Comparison of ENCODE assay signal across 11 mouse cellular contexts in genomic region chr1:38562397-38563199, GRCm38 (mm10).
DNase-seq lines count a peak whose midpoint lies in the region; ATAC-seq lines count a peak whose summit lies in the region.
"Had no signal": no experiment of that assay in that cellular context is flagged by ENCODE, and none has a peak within 500 bp of the region (broad histone marks: within the 10 kb centered on the region; RNA-seq: fewer than 3 reads in every experiment).

No protein-coding gene starts in this region.

- no peaks in the 10 kb centered on the region for H3K9me3 ChIP-seq in kidney, embryonic 16.5 days (ENCODE audit: low read length)
- no peaks in the 10 kb centered on the region for H3K9me3 ChIP-seq in hindbrain, embryonic 13.5 days
- no peaks in the 10 kb centered on the region for H3K9me3 ChIP-seq in midbrain, embryonic 15.5 days
- H3K9me3 ChIP-seq: embryonic facial prominence, embryonic 12.5 days had no signal

- intact Hi-C loops in left cerebral cortex, postnatal 25 days (cut with DNase I), result no loop called here

- no peak for DNase-seq in kidney, adult 18-20 months
- DNase-seq in embryo, embryonic 10 days (ENCODE audit: low spot score), result peak; percentile 66
- DNase-seq in thymus, postnatal 36 days, result no peak
- DNase-seq in left cerebral cortex, postnatal 25 days (ENCODE audit: low spot score in 2 of 2), result no peak
- no peak for DNase-seq in right cerebral cortex, postnatal 14 days
- DNase-seq: heart, postnatal 4 days had no signal

- peaks cover 32% of the 10 kb centered on the region for H3K4me1 ChIP-seq in kidney, embryonic 16.5 days (ENCODE audit: insufficient read depth, low read length)
- H3K4me1 ChIP-seq in hindbrain, embryonic 13.5 days (replicated peaks), result peaks cover 69% of the 10 kb centered on the region
- peaks cover 56% of the 10 kb centered on the region for H3K4me1 ChIP-seq in midbrain, embryonic 15.5 days

- H3K27me3 ChIP-seq in kidney, embryonic 16.5 days (ENCODE audit: insufficient read depth, low read length), result no peaks in the 10 kb centered on the region
- H3K27me3 ChIP-seq in hindbrain, embryonic 13.5 days, result no peaks in the 10 kb centered on the region
- H3K27me3 ChIP-seq in midbrain, embryonic 15.5 days (replicated peaks), result no peaks in the 10 kb centered on the region
- H3K27me3 ChIP-seq: embryonic facial prominence, embryonic 12.5 days had no signal

- ATAC-seq in kidney, embryonic 16.5 days (ENCODE audit: low FRiP score, low TSS enrichment), result 0 out of 2 replicates have a peak, but pooled peaks have one; percentile 44
- ATAC-seq in hindbrain, embryonic 13.5 days (ENCODE audit: low FRiP score), result peak; percentile 15; the same call in 1 of the 2 replicates
- ATAC-seq in midbrain, embryonic 15.5 days (replicated peaks), result no peak
- ATAC-seq: activated CD4-positive, CD25-positive, alpha-beta regulatory T cell, adult 4 months had no signal

- H3K36me3 ChIP-seq in kidney, embryonic 16.5 days (ENCODE audit: insufficient read depth, low read length), result no peaks in the 10 kb centered on the region
- H3K36me3 ChIP-seq in hindbrain, embryonic 13.5 days, result no peaks in the 10 kb centered on the region
- H3K36me3 ChIP-seq in midbrain, embryonic 15.5 days (replicated peaks), result no peaks in the 10 kb centered on the region
- H3K36me3 ChIP-seq: embryonic facial prominence, embryonic 12.5 days had no signal

- no peak overlapping the region for H3K9ac ChIP-seq in kidney, embryonic 16.5 days (replicated peaks; ENCODE audit: low read length)
- H3K9ac ChIP-seq in hindbrain, embryonic 13.5 days, result peak overlapping the region; percentile 63
- H3K9ac ChIP-seq in midbrain, embryonic 15.5 days, result no peak overlapping the region
- H3K9ac ChIP-seq: embryonic facial prominence, embryonic 12.5 days had no signal

- H3K27ac ChIP-seq in kidney, embryonic 16.5 days (ENCODE audit: low read length), result 0 out of 2 replicates have a peak overlapping the region, but pooled peaks have one; percentile 7
- peak overlapping the region; percentile 92 for H3K27ac ChIP-seq in hindbrain, embryonic 13.5 days
- H3K27ac ChIP-seq in midbrain, embryonic 15.5 days, result peak overlapping the region; percentile 73
- H3K27ac ChIP-seq: embryonic facial prominence, embryonic 12.5 days had no signal

- 15% methylated on average over 11 of the region's 11 CpGs for whole genome bisulfite sequencing in kidney, embryonic 16.5 days
- WGBS in hindbrain, embryonic 13.5 days, result 7% methylated on average over 11 of the region's 11 CpGs
- 8% methylated on average over 11 of the region's 11 CpGs for WGBS in midbrain, embryonic 15.5 days

- H3K4me3 ChIP-seq in kidney, embryonic 16.5 days (ENCODE audit: low read length), result no peak overlapping the region
- no peak overlapping the region for H3K4me3 ChIP-seq in hindbrain, embryonic 13.5 days
- H3K4me3 ChIP-seq in midbrain, embryonic 15.5 days, result no peak overlapping the region
- H3K4me3 ChIP-seq: embryonic facial prominence, embryonic 12.5 days had no signal

- H3K4me2 ChIP-seq in kidney, embryonic 16.5 days (replicated peaks; ENCODE audit: low read depth, low read length), result no peak overlapping the region
- H3K4me2 ChIP-seq in hindbrain, embryonic 13.5 days, result peak overlapping the region; percentile 32
- peak overlapping the region; percentile 22; the same call in 1 of the 2 replicates for H3K4me2 ChIP-seq in midbrain, embryonic 15.5 days
- H3K4me2 ChIP-seq: embryonic facial prominence, embryonic 12.5 days had no signal

Comparison
In these comparisons a context has a peak if more than half of its experiments do, and no peak if none do; other contexts are left out.
1. H3K27ac ChIP-seq: peak in every context shown above with its lines; median percentile 92 in hindbrain, embryonic 13.5 days; 73 in midbrain, embryonic 15.5 days; 7 in kidney, embryonic 16.5 days.